Mouse (Mus musculus) kidney, embryonic 14.5 days (tissue): Measurements from ENCODE around the gene Gm5591. TPM values are rescaled to one million over a fixed set of nuclear protein-coding genes. Genes with fewer than 3 reads are reported as not detected.
"Not testable (repeated sequence)": the region's sequence is repeated elsewhere in the genome, so short reads cannot be mapped to it uniquely, and the experiment has no call there.

Experiments used
- ATAC-seq: fragments of 200-750 bp; cut with Nextera tagmentation; 2 replicates; pipeline ENCODE4 v1.8.0; 2017; ENCODE audit warnings: moderate number of reproducible peaks, mild to moderate bottlenecking, moderate TSS enrichment, moderate library complexity; ENCODE audit not compliant: low FRiP score, low TSS enrichment
- H3K27ac ChIP-seq: fragments of 300-500 bp; sonication (generic); 2 replicates; pipeline ENCODE4 v1.5.1; 2014; ENCODE audit warnings: low read depth, mild to moderate bottlenecking, low read length, moderate library complexity, mixed read lengths
- H3K27me3 ChIP-seq: fragments of 300-500 bp; sonication (generic); 2 replicates; pipeline ENCODE4 v1.6.1; 2014; ENCODE audit warnings: mild to moderate bottlenecking, low read length; ENCODE audit not compliant: control insufficient read depth, insufficient read depth
- H3K36me3 ChIP-seq: fragments of 300-500 bp; sonication (generic); 2 replicates; pipeline ENCODE4 v1.6.1; 2014; ENCODE audit warnings: low read length, mixed read lengths; ENCODE audit not compliant: control insufficient read depth, insufficient read depth
- H3K4me1 ChIP-seq: fragments of 300-500 bp; sonication (generic); 2 replicates; pipeline ENCODE4 v1.6.1; 2014; ENCODE audit warnings: low read length, mixed read lengths; ENCODE audit not compliant: control insufficient read depth, insufficient read depth
- H3K4me2 ChIP-seq: fragments of 300-500 bp; sonication (generic); replicated peaks from 2 replicates; pipeline ENCODE4 v1.6.1; 2014; ENCODE audit warnings: low read depth, mild to moderate bottlenecking, low read length
- H3K4me3 ChIP-seq: fragments of 300-500 bp; sonication (generic); 2 replicates; pipeline ENCODE4 v1.5.1; 2014; ENCODE audit warnings: mild to moderate bottlenecking, low read length
- H3K9ac ChIP-seq: fragments of 300-500 bp; sonication (generic); 2 replicates; pipeline ENCODE4 v1.6.1; 2014; ENCODE audit warnings: low read depth, mild to moderate bottlenecking, low read length, moderate library complexity
- H3K9me3 ChIP-seq: fragments of 300-500 bp; sonication (generic); 2 replicates; pipeline ENCODE4 v1.6.1; 2016; ENCODE audit warnings: low read length; ENCODE audit not compliant: control insufficient read depth
- WGBS: fragments of 180-500 bp; shearing (Covaris S2); extraction: QIAGEN DNeasy Blood & Tissue Kit; methylation state at CpG from one replicate; pipeline ENCODE4 v1.1.7; 2014; 5-methylcytosine and 5-hydroxymethylcytosine counted together
- polyA plus RNA-seq: library from polyadenylated mRNA; unstranded; fragments of >200 nt; fragmentation: Nextera tagmentation; extraction: Ambion mirVana; gene quantifications from 2 replicates; pipeline ENCODE4 v1.2.1, GENCODE M21; 2014

Gene Gm5591
- polyA plus RNA-seq = not detected in 2 replicates

GRCm38 (mm10) chr7:38528093-38528492, at the start of gene Gm5591:
TSS of gene Gm5591 (minus strand) at chr7:38528193.
- not testable (repeated sequence) for H3K27ac ChIP-seq, H3K4me1 ChIP-seq, H3K4me2 ChIP-seq, ATAC-seq, H3K4me3 ChIP-seq, H3K9ac ChIP-seq, H3K27me3 ChIP-seq, H3K36me3 ChIP-seq, H3K9me3 ChIP-seq
- WGBS = 67% methylated on average over 2 of the region's 2 CpGs

GRCm38 (mm10) chr7:38488468-38488867, 39.5 kb downstream of the Gm5591 start:
- not testable (repeated sequence) for ATAC-seq, H3K9me3 ChIP-seq, H3K4me1 ChIP-seq, H3K4me2 ChIP-seq, H3K36me3 ChIP-seq, H3K9ac ChIP-seq, H3K27me3 ChIP-seq, H3K27ac ChIP-seq, H3K4me3 ChIP-seq
- 100% methylated on average over 1 of the region's 1 CpGs for WGBS
